Mouse (Mus musculus) CH12.LX (cell line): ENCODE results near the gene Ubqlnl. TPM values are rescaled to one million over a fixed set of nuclear protein-coding genes. Genes with fewer than 3 reads are reported as not detected.

Experiments used
- DNase-seq: peaks from one replicate; pipeline ENCODE4 v3.0.0-alpha.2; 2013; ENCODE audit errors: extremely low read depth
- H3K27ac ChIP-seq: 2 replicates; pipeline ENCODE4 v1.5.1; 2012; ENCODE audit warnings: low read depth, mild to moderate bottlenecking, control low read depth, moderate library complexity; ENCODE audit not compliant: insufficient read depth
- H3K27me3 ChIP-seq: replicated peaks from 2 replicates; pipeline ENCODE3; 2012; ENCODE audit warnings: inconsistent platforms
- H3K36me3 ChIP-seq, 2 experiments: replicated peaks in 1 of 2; 2 replicates each; pipeline versions ENCODE3 to v1.6.1; 2012; ENCODE audit warnings: inconsistent platforms in 1 of 2, low read length in 1 of 2, mild to moderate bottlenecking in 1 of 2, mixed read lengths in 1 of 2, moderate library complexity in 1 of 2; ENCODE audit not compliant: control insufficient read depth in 1 of 2, insufficient read depth in 1 of 2
- H3K4me1 ChIP-seq, 2 experiments: 2 replicates each; pipeline ENCODE4 v1.6.1; 2012; ENCODE audit warnings: inconsistent platforms in 1 of 2, moderate library complexity in 1 of 2; ENCODE audit not compliant: insufficient read depth in 2 of 2, control insufficient read depth in 1 of 2
- H3K4me2 ChIP-seq: 2 replicates; pipeline ENCODE4 v1.6.1; 2012; ENCODE audit warnings: low read depth, mild to moderate bottlenecking, control low read depth; ENCODE audit not compliant: poor library complexity, insufficient read depth, severe bottlenecking
- H3K4me3 ChIP-seq, 3 experiments: fragments of 150-350 bp in 1 of 3; sonication (generic) in 1 of 3; replicated peaks in 1 of 3; 2 replicates each; pipeline versions ENCODE3 to v1.5.1; 2011 to 2012; ENCODE audit warnings: low read depth in 2 of 3, low read length in 2 of 3, mild to moderate bottlenecking in 2 of 3, moderate library complexity in 2 of 3, control low read depth in 1 of 3, improper control_type of control experiment in 1 of 3, inconsistent platforms in 1 of 3, mixed read lengths in 1 of 3; ENCODE audit not compliant: poor library complexity in 1 of 3
- H3K79me2 ChIP-seq: replicated peaks from 2 replicates; pipeline ENCODE4 v1.6.1; 2012; ENCODE audit warnings: mild to moderate bottlenecking, moderate library complexity; ENCODE audit not compliant: control insufficient read depth, poor library complexity, insufficient read depth, severe bottlenecking; ENCODE audit errors: extremely low read depth
- H3K9ac ChIP-seq: 2 replicates; pipeline ENCODE4 v1.6.1; 2012; ENCODE audit warnings: low read depth, mild to moderate bottlenecking, control low read depth, moderate library complexity; ENCODE audit not compliant: insufficient read depth
- H3K9me3 ChIP-seq: replicated peaks from 2 replicates; pipeline ENCODE3; 2012; ENCODE audit warnings: low read length, inconsistent platforms, mixed read lengths
- BHLHE40 ChIP-seq: IDR thresholded peaks from 2 replicates; pipeline ENCODE4 v1.6.1; 2011; ENCODE audit warnings: mild to moderate bottlenecking, low read depth, low read length, improper control_type of control experiment
- CHD1 ChIP-seq: IDR thresholded peaks from 2 replicates; pipeline ENCODE4 v1.6.1; 2012; ENCODE audit warnings: low read depth, low read length, improper control_type of control experiment, inconsistent platforms
- CHD2 ChIP-seq: IDR thresholded peaks from 2 replicates; pipeline ENCODE4 v1.6.1; 2011; ENCODE audit warnings: low read length, improper control_type of control experiment
- E2F4 ChIP-seq: IDR thresholded peaks from 2 replicates; pipeline ENCODE4 v1.6.1; 2011; ENCODE audit warnings: low read depth, low read length, improper control_type of control experiment; ENCODE audit not compliant: insufficient replicate concordance
- JUND ChIP-seq: conservative IDR thresholded peaks from 2 replicates; pipeline ENCODE4 v1.6.1; 2011; ENCODE audit warnings: low read depth, low read length, improper control_type of control experiment
- KAT2A ChIP-seq: IDR thresholded peaks from 2 replicates; pipeline ENCODE4 v1.6.1; 2012; ENCODE audit warnings: low read length, improper control_type of control experiment, inconsistent platforms; ENCODE audit not compliant: insufficient replicate concordance
- MAZ ChIP-seq: IDR thresholded peaks from 2 replicates; pipeline ENCODE4 v1.6.1; 2012; ENCODE audit warnings: low read depth, mild to moderate bottlenecking, inconsistent platforms, low read length, improper control_type of control experiment, moderate library complexity
- MXI1 ChIP-seq: IDR thresholded peaks from 2 replicates; pipeline ENCODE4 v1.6.1; 2011; ENCODE audit warnings: mild to moderate bottlenecking, low read depth, low read length, improper control_type of control experiment
- NELFE ChIP-seq: IDR thresholded peaks from 2 replicates; pipeline ENCODE4 v1.6.1; 2011; ENCODE audit warnings: low read depth, low read length, improper control_type of control experiment
- NRF1 ChIP-seq: IDR thresholded peaks from 2 replicates; pipeline ENCODE4 v1.6.1; 2014; ENCODE audit warnings: low read depth, mild to moderate bottlenecking, inconsistent platforms, low read length, improper control_type of control experiment, moderate library complexity
- PAX5 ChIP-seq: IDR thresholded peaks from 2 replicates; pipeline ENCODE4 v1.6.1; 2012; ENCODE audit warnings: low read length, inconsistent platforms, mixed read lengths
- POLR2AphosphoS2 ChIP-seq: IDR thresholded peaks from 2 replicates; pipeline ENCODE4 v1.6.1; 2011; ENCODE audit warnings: low read depth, low read length, improper control_type of control experiment
- SIN3A ChIP-seq: IDR thresholded peaks from 2 replicates; pipeline ENCODE4 v1.6.1; 2012; ENCODE audit warnings: low read length, improper control_type of control experiment, inconsistent platforms
- SMC3 ChIP-seq: IDR thresholded peaks from 2 replicates; pipeline ENCODE4 v1.6.1; 2011; ENCODE audit warnings: low read depth, low read length, improper control_type of control experiment
- TBP ChIP-seq: conservative IDR thresholded peaks from 2 replicates; pipeline ENCODE4 v1.6.1; 2011; ENCODE audit warnings: low read depth, low read length, improper control_type of control experiment
- TCF12 ChIP-seq: IDR thresholded peaks from 2 replicates; pipeline ENCODE4 v1.6.1; 2014; ENCODE audit warnings: low read depth, mild to moderate bottlenecking, inconsistent platforms, low read length, improper control_type of control experiment
- UBTF ChIP-seq: IDR thresholded peaks from 2 replicates; pipeline ENCODE4 v1.6.1; 2012; ENCODE audit warnings: low read depth, mild to moderate bottlenecking, inconsistent platforms, low read length, improper control_type of control experiment, moderate library complexity
- USF2 ChIP-seq: conservative IDR thresholded peaks from 2 replicates; pipeline ENCODE4 v1.6.1; 2011; ENCODE audit warnings: low read depth, low read length, improper control_type of control experiment
- ZKSCAN1 ChIP-seq: IDR thresholded peaks from 2 replicates; pipeline ENCODE4 v1.6.1; 2012; ENCODE audit warnings: low read depth, inconsistent platforms, low read length, improper control_type of control experiment, borderline replicate concordance
- dilution Hi-C: fragments of 300-500 bp; cut with MboI; formaldehyde crosslinking; loops from 2 replicates; pipeline ENCODE4 v1.14.3; 2020; ENCODE audit warnings: low sequenced_read_pairs; ENCODE audit not compliant: extremely low pct_unique_long_range_greater_than_20kb, extremely low pct_ligation_motif_present
- in situ Hi-C: fragments of 300-500 bp; cut with MboI; formaldehyde crosslinking; loops from 3 replicates; pipeline ENCODE4 v1.14.3; 2019; ENCODE audit warnings: low sequenced_read_pairs, low pct_ligation_motif_present, low pct_unique_long_range_greater_than_20kb, mixed read lengths
- polyA plus RNA-seq: library from polyadenylated mRNA; unstranded; fragments of >175 nt; gene quantifications from 2 replicates; pipeline ENCODE4 v1.2.1, GENCODE M21; 2012; ENCODE audit warnings: low read depth; ENCODE audit not compliant: insufficient read length
- total RNA-seq, 2 experiments: library from RNA; depleted of rRNA; stranded (reverse); fragments of 300-350 nt in 1 of 2; fragments of >200 nt in 1 of 2; gene quantifications; 2 replicates each; pipeline ENCODE4 v1.2.3; 2012 to 2014

Gene Ubqlnl
- total and polyA plus RNA-seq, 3 experiments = not detected

GRCm38 (mm10) chr7:104183292-104183691, 32.9 kb upstream of the Ubqlnl start, which contains the start of gene Olfr648:
Olfr648 (minus strand) TSS chr7:104183392.
- no peaks in the 10 kb centered on the region for H3K4me1 ChIP-seq
- dilution Hi-C loops (no loop called here), in situ Hi-C loops (loop anchor here (25.0 kb wide), 1 partner anchor 471 kb away; the partner anchor contains the start of gene Olfr243)
- H3K9ac ChIP-seq = no peak within 1 kb of the TSS
- no peaks in the 10 kb centered on the region for H3K9me3 ChIP-seq
- no peak within 1 kb of the TSS for H3K4me3 ChIP-seq
- DNase-seq = no peak
- no peaks in the 10 kb centered on the region for H3K27me3 ChIP-seq
- TF ChIP-seq NRF1 (no peak), E2F4 (no peak), CHD2 (no peak), SIN3A (no peak), NELFE (no peak), JUND (no peak), ZKSCAN1 (no peak), PAX5 (no peak), MXI1 (no peak), SMC3 (no peak), TBP (no peak), UBTF (no peak), TCF12 (no peak), KAT2A (no peak), MAZ (no peak), POLR2AphosphoS2 (no peak), CHD1 (no peak), BHLHE40 (no peak)
- no peaks in the 10 kb centered on the region for H3K36me3 ChIP-seq
- H3K27ac ChIP-seq = no peak within 1 kb of the TSS
- H3K4me2 ChIP-seq = no peak within 1 kb of the TSS
- no peaks in the 10 kb centered on the region for H3K79me2 ChIP-seq

DNA sequence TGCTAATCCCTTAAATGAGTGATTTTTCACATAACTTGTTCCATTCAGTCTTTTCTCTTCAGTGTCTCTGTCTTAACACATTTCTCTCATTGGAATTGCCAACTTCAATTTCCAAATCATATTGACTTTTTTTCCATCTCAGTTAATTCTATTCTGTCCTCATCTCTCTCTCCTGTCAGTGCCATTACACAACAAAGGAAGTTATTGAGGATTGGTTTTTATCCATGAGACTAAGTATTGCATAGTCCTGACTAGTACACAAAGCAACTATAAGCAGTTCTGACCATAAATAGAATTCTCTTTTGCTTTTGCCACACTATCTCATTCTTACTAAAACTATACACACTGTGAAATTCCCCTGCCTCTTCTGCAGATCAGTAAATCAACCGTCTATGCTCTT, 28.7 kb upstream of the Ubqlnl start:
- dilution Hi-C loops (no loop called here), in situ Hi-C loops (loop anchor here (25.0 kb wide), 1 partner anchor 467 kb away; the partner anchor contains the start of gene Olfr243)
- H3K27me3 ChIP-seq = no peaks in the 10 kb centered on the region
- H3K9me3 ChIP-seq = no peaks in the 10 kb centered on the region
- no peaks in the 10 kb centered on the region for H3K4me1 ChIP-seq
- H3K9ac ChIP-seq = no peak overlapping the region
- no peak for DNase-seq
- H3K79me2 ChIP-seq = no peaks in the 10 kb centered on the region
- no peak overlapping the region for H3K27ac ChIP-seq
- no peak overlapping the region for H3K4me3 ChIP-seq
- no peak for TF ChIP-seq USF2
- TF ChIP-seq JUND = no peak
- TF ChIP-seq ZKSCAN1 = no peak
- H3K36me3 ChIP-seq = no peaks in the 10 kb centered on the region
- H3K4me2 ChIP-seq = no peak overlapping the region
